Mouse (Mus musculus) heart, adult 2 months (tissue): Measurements from ENCODE around the gene Rpl18.
A peak's percentile ranks its signal among the peaks of the same experiment; 100 is the strongest.

Experiments used
- CTCF ChIP-seq: fragments of 200-600 bp; IDR thresholded peaks from 2 replicates; pipeline ENCODE4 v1.8.1; 2022; ENCODE audit warnings: antibody characterized with exemption, mild to moderate bottlenecking, moderate library complexity
- EP300 ChIP-seq: fragments of 200-500 bp; IDR thresholded peaks from 2 replicates; pipeline ENCODE4 v1.6.1; 2011; ENCODE audit warnings: low read depth, low read length, control low read depth; ENCODE audit not compliant: insufficient read depth
- POLR2A ChIP-seq: fragments of 200-500 bp; IDR thresholded peaks from 2 replicates; pipeline ENCODE4 v1.6.1; 2011; ENCODE audit warnings: mild to moderate bottlenecking, low read depth, low read length, control low read depth; ENCODE audit not compliant: insufficient read depth

- TF ChIP-seq CTCF (no peak), POLR2A (no peak; the same call in none of the 2 replicates), EP300 (peak; percentile 36; the same call in 1 of the 2 replicates)
Measured at GRCm38 (mm10) chr7:45709036-45709435, 6.2 kb upstream of the Rpl18 start.
